Mouse (Mus musculus) intestine, embryonic 15.5 days (tissue): ENCODE data around the gene Nol11. TPM values are rescaled to one million over a fixed set of nuclear protein-coding genes. Genes with fewer than 3 reads are reported as not detected.
"Not testable (repeated sequence)": the region's sequence is repeated elsewhere in the genome, so short reads cannot be mapped to it uniquely, and the experiment has no call there.

Experiments
- ATAC-seq: fragments of 200-750 bp; cut with Nextera tagmentation; 2 replicates; pipeline ENCODE4 v1.8.0; 2017; ENCODE audit warnings: moderate TSS enrichment, moderate library complexity
- H3K27ac ChIP-seq: fragments of 300-500 bp; sonication (generic); 2 replicates; pipeline ENCODE4 v1.5.1; 2015; ENCODE audit warnings: mild to moderate bottlenecking, inconsistent platforms
- H3K27me3 ChIP-seq: fragments of 300-500 bp; sonication (generic); replicated peaks from 2 replicates; pipeline ENCODE4 v1.6.1; 2015; ENCODE audit warnings: inconsistent platforms
- H3K36me3 ChIP-seq: fragments of 300-500 bp; sonication (generic); 2 replicates; pipeline ENCODE4 v1.6.1; 2015; ENCODE audit warnings: inconsistent platforms
- H3K4me1 ChIP-seq: fragments of 300-500 bp; sonication (generic); replicated peaks from 2 replicates; pipeline ENCODE4 v1.6.1; 2015; ENCODE audit warnings: inconsistent platforms
- H3K4me2 ChIP-seq: fragments of 300-500 bp; sonication (generic); replicated peaks from 2 replicates; pipeline ENCODE4 v1.6.1; 2015; ENCODE audit warnings: mild to moderate bottlenecking, inconsistent platforms
- H3K4me3 ChIP-seq: fragments of 300-500 bp; sonication (generic); replicated peaks from 2 replicates; pipeline ENCODE4 v1.5.1; 2015; ENCODE audit warnings: inconsistent platforms
- H3K9ac ChIP-seq: fragments of 300-500 bp; sonication (generic); 2 replicates; pipeline ENCODE4 v1.6.1; 2015; ENCODE audit warnings: inconsistent platforms
- H3K9me3 ChIP-seq: fragments of 300-500 bp; sonication (generic); 2 replicates; pipeline ENCODE4 v1.6.1; 2016; ENCODE audit warnings: inconsistent platforms
- whole genome bisulfite sequencing: fragments of 180-500 bp; shearing (Covaris S2); methylation state at CpG from one replicate; pipeline ENCODE4 v1.1.7; 2015; 5-methylcytosine and 5-hydroxymethylcytosine counted together
- polyA plus RNA-seq: library from polyadenylated mRNA; unstranded; fragments of >200 nt; fragmentation: Nextera tagmentation; extraction: Ambion mirVana; gene quantifications from 2 replicates; pipeline ENCODE4 v1.2.1, GENCODE M21; 2015

Gene Nol11
- polyA plus RNA-seq, 1 experiment from 2014 or later = 47.5 TPM

- 12% methylated on average over 2 of the region's 2 CpGs for whole genome bisulfite sequencing
- ATAC-seq = no peak
- Histone ChIP-seq H3K9ac (no peak overlapping the region), H3K27me3 (no peaks in the 10 kb centered on the region), H3K4me3 (peak overlapping the region; percentile 90), H3K27ac (no peak overlapping the region), H3K4me2 (peak overlapping the region; percentile 63), H3K9me3 (no peaks in the 10 kb centered on the region), H3K4me1 (peaks cover 5% of the 10 kb centered on the region; the same call in 1 of the 2 replicates), H3K36me3 (no peaks in the 10 kb centered on the region)
Measured at GRCm38 (mm10) chr11:107129641-107130040, 59.5 kb downstream of the Nol11 start.

- H3K36me3 ChIP-seq, H3K9ac ChIP-seq, H3K4me3 ChIP-seq, ATAC-seq, H3K27me3 ChIP-seq, H3K27ac ChIP-seq, H3K9me3 ChIP-seq, H3K4me2 ChIP-seq: not testable (repeated sequence)
- H3K4me1 ChIP-seq = peaks cover 15% of the 10 kb centered on the region
- WGBS = 97% methylated on average over 1 of the region's 2 CpGs
Measured at GRCm38 (mm10) chr11:107126716-107127115, 62.5 kb downstream of the Nol11 start.

GRCm38 (mm10) chr11:107125011-107125410 is 64.2 kb downstream of the Nol11 start:
- 64% methylated on average over 4 of the region's 4 CpGs for WGBS
- no peak overlapping the region for H3K27ac ChIP-seq
- no peak overlapping the region for H3K4me3 ChIP-seq
- H3K27me3 ChIP-seq = no peaks in the 10 kb centered on the region
- H3K9me3 ChIP-seq = no peaks in the 10 kb centered on the region
- H3K36me3 ChIP-seq = no peaks in the 10 kb centered on the region
- peaks cover 15% of the 10 kb centered on the region for H3K4me1 ChIP-seq
- no peak overlapping the region for H3K9ac ChIP-seq
- no peak for ATAC-seq
- H3K4me2 ChIP-seq = no peak overlapping the region

- Histone ChIP-seq H3K4me3 (no peak overlapping the region), H3K4me1 (peaks cover 15% of the 10 kb centered on the region), H3K27me3 (no peaks in the 10 kb centered on the region), H3K36me3 (no peaks in the 10 kb centered on the region), H3K9me3 (no peaks in the 10 kb centered on the region), H3K27ac (no peak overlapping the region), H3K9ac (no peak overlapping the region), H3K4me2 (peak overlapping the region; percentile 28)
- peak; percentile 84 for ATAC-seq
- 12% methylated on average over 7 of the region's 7 CpGs for WGBS
Measured at GRCm38 (mm10) chr11:107124327-107124731, 64.9 kb downstream of the Nol11 start.

DNA sequence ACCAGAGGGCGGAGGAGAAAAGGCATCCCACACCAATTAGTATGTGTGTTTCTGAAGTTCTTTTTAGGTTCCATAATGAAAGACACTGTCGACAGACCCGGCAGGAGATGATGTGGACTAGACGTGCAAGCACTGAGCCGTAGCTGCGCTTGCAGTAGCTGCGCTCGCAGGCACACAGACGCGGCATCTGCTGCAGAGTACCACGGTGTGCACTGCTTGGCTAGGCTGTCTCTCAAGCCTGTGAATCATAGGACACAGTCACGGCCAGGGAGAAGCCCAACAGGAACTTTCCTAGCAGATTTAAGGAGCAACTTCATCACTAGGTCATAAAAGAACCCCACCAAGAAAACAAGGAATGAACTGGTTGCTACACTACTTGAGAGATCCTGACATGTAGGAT is 71.4 kb downstream of the Nol11 start:
- H3K4me1 ChIP-seq = peaks cover 23% of the 10 kb centered on the region
- no peak overlapping the region for H3K4me2 ChIP-seq
- no peaks in the 10 kb centered on the region for H3K36me3 ChIP-seq
- H3K27ac ChIP-seq = no peak overlapping the region
- H3K27me3 ChIP-seq = no peaks in the 10 kb centered on the region
- WGBS = 76% methylated on average over 12 of the region's 12 CpGs
- no peak overlapping the region for H3K9ac ChIP-seq
- H3K9me3 ChIP-seq = no peaks in the 10 kb centered on the region
- no peak overlapping the region for H3K4me3 ChIP-seq
- ATAC-seq = no peak

Other genes with a start within 250 kb of the Nol11 start
- gene Kpna2, start 189.8 kb downstream of the Nol11 start, polyA plus RNA-seq = 357 and 384 TPM in 2 replicates
- 2.6 and 3.0 TPM in 2 replicates for gene 1810010H24Rik, start 163.7 kb downstream of the Nol11 start, polyA plus RNA-seq
- 21.6 and 26.4 TPM in 2 replicates for gene Bptf, start 57.3 kb downstream of the Nol11 start, polyA plus RNA-seq